Mouse (Mus musculus) layer of hippocampus, adult 9-11 months (tissue): ENCODE results near the gene Ttc3.

Experiments
- DNase-seq: peaks from one replicate; pipeline ENCODE4 v3.0.0; 2022

Ttc3 gene

DNA sequence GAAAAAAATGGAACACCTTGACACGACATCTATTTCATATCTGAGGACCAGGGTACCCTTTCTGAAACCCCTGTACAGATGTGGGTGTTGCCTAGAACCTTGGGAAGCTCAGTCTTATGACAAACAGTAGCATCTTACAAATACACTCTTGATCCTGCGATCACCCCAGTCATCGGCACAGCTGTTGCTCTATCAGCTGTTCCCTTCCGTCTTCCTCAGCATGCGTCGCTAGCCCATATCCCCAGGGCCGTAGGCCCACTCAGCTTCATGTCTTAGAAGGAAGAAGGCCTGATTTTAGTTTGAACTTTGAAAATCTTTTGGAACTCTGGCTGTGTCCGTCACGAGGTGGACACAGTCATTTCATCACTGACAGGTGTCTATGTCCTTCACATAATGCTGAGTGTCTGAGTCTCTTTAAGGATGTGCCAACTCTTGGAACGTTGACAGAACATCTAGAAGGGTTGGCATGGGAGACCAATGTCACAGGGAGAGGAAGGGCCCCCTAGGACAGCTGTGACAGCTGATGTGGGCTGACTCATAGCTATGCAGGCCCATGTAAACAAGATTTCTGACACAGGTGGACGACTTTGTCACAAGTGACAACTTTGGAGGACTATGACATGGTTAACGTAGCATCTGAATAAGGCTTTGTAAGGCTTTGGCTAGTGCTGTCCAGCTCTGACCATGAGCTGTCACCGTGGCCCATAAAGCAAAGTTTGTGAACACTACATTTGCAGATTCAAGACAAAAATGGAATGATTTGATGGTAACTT, 9.7 kb upstream of the Ttc3 start:
- no peak for DNase-seq

DNA sequence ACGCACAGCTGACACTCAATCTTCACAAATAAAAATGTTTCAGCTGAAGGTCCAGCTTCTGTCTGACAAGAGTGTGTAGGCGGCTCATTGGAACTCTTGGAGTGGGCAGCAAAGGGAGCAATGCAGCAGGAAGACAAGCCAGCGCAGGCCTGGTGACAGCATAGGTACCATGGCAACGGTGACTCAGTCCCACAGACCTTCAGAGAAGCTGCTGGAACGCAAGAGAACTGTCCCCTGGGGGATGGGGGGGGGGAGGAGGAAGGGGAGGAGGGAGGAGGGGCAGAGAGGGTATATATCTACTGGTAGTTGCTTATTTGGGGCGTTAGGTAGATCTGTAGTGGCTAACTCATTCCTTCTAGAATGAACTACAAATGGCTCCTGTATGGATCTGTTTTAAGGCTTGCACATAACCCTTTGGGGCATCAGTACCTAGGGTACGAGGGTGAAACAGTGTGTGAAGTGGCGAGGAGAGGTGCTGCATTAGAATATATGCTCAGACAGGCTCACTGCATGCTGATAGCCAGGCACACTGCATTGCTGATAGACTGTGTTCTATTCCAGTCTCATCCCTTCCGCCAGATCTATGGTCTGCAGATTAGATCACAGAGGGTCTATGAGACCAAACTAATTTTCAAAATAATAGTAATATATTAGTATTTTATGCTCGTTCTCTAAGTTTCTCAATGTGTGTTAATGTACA, 8.1 kb upstream of the Ttc3 start:
- peak; percentile 92 for DNase-seq

DNA sequence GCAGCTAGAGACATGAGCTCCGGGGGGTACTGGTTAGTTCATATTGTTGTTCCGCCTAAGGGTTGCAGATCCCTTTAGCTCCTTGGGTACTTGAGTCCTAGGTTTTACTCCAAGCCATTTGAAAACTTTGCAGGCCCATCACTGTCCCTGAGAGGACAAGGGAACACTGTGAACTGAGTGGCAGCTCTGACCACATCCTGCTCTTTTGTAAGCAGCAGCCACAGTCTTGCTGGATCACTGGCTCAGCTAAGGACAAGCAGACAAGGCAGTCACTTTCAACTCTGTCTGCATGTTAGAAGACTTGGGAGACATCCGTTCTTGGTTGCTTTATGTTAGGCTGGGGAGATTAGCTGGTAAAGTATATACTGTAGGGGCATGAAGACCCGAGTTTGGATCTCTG, 6.6 kb upstream of the Ttc3 start:
- DNase-seq, result no peak

DNA sequence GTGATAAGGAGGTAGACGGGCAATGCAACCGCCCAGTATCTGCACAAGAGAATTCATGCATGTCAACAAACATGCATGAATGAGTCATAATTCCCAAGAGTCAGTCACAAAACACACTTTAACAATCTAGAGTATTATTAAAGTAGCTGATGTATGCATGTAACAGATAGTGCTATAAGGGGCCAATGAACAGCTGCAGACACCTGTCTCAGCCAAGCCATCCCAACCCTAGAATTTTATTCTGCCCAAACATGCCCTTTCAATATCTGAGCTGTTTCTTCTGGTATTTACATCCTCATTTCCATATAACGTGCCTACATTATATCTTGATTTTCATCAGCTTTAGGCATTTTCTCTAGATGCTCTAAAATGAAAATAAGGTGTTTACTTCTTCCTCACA, 5.0 kb upstream of the Ttc3 start:
- DNase-seq, result no peak

DNA sequence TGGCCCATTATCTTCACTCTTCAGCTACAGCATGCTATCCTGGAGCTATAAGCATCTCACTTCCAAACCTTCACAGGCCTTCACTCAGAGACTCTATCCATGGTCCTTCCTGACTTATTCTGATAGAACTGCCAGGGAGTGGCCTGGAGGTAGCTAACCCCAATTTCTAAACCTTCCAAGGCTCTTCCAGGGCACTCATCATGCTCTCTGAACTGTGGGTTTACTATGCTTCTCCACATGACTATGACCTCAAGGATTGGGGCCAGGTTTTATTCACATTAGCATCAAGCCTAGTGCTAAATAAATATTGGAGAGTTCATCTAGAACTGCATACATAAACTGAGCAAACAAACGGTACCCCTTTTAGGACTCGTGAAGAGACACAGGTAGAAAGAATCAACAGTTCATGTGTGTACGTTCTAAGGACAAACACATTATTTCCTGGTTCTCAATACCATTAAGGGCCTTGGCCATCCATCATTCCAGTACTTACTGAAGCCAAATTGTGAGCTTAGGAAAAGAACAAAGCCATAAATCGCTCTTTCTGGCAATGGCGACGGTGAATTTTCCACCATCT, 734 bp upstream of the Ttc3 start:
- no peak for DNase-seq

DNA sequence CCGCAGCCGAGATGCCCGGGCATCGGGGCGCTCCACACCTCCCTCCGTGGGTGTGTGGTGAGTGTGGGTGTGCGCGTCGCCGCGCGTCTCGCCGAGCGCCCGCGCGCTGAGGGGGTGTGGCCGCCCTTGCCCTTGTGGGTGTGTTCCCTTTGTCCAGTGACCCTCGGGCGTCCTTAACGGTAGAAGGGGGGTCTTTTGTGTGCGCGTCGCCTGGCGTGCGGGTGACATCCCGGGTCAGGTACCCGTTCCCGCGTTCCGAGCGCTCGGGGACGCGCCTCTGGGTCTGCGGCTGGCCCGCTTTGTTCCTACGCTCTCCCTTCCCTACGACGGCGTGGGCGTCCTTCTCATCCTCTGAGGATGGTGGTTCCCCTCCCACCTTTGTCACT, 490 bp downstream of the Ttc3 start:
- DNase-seq, result no peak

DNA sequence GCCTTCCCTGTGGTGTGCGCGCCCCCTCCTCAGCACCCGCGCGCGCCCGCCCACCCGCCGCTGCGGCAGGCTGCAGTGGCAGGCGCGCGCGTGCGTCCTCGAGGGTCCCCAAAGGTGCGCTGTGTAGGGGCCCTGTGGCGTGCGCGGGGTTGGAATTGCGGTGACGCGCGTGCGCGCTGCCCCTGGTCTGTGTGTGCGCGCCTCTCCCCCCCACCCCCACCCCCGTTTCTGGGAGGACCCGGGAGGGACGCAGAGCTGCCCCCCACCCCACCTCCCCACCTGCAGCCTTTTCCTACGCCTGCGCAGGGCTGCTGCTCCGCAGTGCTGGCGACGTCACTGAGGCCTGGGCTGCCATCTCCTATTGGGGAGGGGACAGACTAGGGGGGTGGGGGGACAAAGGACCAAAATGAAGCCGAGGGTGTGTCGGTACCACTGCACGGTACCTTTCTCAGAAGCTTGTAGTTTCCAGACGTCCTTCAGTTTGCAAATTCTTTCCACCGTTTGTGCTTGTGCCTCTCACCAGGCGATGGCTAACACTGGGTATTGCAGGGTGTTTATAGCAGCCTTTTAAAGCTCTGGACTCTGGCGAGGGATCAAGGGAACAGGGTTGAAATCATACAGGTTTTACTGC, 998 bp downstream of the Ttc3 start, which contains the start of gene Pigp:
Gene Pigp (minus strand): TSS at position 542 of the 631 bp plus-strand sequence.
- peak; percentile 72 for DNase-seq

DNA sequence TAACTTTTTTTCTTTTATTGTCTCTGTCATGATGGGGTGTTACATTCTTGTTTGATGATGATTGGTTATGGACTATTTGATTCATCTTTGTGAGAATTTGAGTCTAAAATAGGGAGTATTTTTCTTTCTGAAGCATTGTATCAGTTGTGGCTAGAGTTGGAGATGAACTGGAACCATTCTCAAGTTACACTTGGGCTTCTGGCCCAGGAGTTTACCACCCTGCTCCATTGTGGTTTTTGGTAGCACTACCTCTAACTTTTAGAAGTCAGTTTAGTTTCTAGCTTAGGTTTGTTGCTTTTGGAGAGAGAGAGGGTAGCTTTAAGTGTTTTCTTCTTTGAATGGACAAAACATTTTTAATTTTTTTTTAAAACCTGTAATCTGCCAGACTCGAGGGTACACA, 9.0 kb downstream of the Ttc3 start:
- DNase-seq, result no peak

DNA sequence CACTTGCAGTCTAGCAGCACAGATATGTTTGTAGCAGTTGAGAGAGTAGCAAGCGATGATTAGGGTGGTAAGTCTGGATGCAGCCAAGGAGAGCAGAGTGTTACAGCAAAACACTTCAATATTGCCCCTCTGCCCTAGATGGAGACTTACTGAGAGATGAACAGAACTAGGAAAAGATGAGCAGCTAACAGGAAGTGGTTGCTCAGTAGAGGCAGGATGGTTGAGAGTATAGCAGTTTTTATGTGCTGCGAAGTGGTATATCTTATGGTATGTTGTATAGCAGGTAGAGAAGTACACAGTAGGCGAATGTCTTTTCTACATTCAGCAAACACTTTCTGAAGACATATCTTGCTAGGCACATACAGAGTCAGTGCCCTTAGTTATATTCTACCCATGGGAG, 12.9 kb downstream of the Ttc3 start:
- no peak for DNase-seq

DNA sequence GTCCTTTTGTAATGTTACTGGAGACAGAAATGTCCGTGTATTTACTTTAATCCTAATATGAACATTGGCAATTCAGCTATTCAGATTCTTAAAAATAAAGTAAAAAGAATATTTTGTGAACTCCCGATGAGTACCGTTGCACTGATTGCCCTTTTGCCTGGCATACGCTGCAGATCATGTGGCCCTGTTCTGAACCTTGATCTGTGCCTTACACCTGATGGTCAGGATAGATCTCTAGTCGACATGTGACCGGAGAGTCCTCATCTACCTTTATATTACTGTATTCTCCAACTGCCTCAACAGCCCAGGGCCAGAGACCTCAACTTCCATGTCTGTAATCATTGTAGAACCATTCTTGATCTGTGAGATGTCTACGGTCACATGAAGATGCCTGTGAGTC, 17.3 kb downstream of the Ttc3 start:
- no peak for DNase-seq

DNA sequence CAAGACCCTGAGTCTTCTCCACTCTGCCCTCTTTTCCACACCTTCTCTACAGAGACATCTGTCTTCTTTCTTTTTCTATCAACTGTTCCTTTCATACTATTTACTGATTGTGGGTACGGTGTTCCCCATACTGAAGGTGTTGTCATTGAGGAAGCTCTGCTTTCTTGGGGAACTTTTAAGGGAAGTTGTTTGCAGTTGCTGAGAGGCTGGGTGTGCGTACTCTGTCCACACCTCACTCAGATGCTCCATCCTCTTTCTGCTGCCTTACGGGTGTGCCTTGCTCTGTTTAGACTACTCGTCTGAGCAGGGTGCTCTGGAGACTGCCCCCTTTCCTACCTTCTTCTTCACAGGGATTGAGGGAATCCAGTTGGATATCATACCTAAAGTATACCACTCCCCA, 21.9 kb downstream of the Ttc3 start:
- no peak for DNase-seq

DNA sequence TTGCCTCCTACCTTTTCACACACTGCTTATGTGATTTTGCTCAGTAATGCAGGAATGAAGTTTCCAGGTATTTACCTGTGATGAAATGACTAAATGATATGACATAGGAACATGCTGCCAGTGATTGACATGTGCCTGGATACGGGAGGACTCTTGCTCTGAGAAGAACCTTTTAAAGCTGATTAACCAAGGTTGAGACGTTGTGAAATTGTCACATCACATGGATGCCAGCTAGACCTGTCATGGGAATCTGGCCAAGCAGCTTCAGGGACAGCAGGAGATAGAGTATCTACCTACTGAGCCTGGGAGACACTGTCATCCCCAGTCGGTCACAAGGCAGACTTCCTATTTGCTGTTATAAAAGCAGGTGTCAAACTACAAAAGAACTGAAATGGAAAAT, 24.6 kb downstream of the Ttc3 start:
- no peak for DNase-seq

DNA sequence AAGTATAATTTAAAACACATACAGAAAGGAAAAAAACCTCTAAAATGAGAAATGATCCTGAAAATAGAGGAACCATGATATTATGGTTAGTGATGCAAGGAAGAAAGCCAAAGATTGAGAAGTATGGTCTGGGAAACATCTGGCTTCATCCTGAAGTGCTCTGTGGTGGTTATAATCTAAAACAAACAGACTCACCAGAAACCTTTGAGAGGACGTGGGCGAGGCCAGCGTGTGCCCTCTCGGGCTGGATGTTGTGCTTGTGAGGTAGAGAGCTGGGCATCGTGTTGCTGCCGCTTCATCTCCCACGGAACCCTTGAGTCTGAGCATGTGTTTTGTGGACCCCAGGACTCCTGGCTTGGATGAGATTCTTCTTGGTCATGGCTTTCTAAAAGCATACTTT, 26.2 kb downstream of the Ttc3 start:
- DNase-seq, result no peak

DNA sequence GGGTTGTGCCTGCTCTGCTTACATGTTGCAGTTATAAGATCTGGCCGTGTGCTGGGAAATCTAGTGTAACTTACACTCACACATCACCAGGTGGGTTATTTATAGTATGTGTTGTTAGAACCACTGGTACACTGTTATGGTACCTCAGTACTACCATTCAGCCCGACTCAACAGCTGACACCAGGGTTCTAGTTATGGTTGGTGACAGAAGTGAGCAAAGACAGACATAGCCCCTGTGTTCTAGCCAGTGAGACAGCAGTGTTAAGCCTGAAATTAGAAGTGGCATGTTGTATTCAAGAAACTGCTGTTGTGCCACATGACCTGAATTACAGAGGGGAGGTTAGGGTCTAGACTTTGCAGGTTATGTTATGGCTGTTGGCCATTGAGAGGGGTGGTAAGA, 28.7 kb downstream of the Ttc3 start:
- no peak for DNase-seq

DNA sequence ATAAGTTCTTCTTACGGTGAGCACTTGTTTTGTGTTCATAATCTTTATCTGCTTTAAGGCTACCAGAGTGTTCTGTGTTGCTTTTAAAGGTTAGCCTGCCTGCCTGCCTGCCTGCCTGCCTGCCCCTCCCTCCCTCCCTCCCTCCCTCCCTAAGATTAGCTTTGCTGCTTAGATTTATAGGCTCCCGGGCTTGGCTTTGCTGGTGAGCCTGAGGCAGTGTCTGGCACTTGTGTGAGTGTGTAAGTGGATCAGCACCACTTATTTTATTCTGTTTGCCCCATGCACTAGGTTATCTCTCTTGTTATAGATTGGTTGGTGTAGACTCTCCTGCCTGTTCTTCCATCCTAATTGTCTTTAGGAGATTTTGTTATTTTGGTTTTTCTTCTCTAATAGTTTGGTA, 31.2 kb downstream of the Ttc3 start:
- DNase-seq, result no peak

DNA sequence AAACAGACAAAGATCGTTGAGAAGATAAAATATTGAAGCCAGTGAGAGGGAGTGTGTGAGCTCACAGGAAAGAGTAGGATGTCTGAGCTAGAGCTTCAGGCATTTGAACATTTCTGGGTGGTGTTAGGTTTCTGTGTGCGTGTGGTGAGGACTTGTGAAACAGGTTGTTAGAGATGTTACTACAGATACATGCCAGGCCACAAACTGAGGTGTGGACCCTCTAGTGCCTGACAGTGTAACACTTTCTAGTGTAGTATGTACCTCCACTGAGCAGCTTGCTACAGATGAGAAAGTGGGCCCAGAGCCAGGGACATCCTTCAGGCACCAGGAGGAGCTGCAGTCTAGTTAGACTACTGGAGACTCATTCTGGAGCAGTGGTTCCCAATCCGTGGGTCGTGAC, 31.8 kb downstream of the Ttc3 start:
- peak; percentile 17 for DNase-seq

DNA sequence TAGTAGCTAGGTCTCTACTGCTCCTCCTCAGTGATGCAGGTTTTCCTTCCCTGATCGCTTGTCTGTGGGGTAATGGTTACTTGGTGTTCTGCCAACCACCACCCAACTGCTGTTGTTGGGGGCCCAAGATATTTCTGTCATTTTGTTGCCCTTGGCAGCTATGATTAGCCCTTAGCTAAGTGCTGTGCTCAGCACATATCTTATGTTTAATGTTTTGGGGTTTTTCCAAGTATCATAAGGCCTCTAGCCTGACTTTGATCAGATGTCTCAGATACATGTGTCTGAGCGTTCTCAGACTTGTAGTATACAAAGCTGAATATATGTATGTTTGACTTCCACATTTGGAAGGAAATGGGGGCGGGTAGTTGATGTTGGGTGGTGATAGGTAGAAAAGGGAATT, 40.9 kb downstream of the Ttc3 start:
- no peak for DNase-seq

DNA sequence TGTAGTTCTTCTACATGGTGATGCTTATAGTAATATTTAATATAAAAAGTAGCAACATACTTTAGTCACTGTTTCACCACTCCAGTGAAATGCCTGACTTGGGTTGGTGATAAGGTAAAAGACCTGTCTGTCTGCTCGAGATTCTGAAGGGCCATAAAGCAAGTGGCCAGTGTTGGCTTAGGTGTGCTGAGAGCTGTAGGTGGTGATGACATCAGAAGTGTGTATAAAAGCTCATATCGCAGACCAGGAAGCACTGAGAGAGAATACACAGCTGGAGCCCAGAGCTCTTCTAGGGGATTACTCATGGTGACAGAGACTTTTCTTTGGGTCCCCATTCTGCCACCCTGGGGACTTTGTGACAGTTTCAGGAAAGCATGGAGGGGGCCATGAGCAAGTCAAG, 41.8 kb downstream of the Ttc3 start:
- DNase-seq, result no peak

DNA sequence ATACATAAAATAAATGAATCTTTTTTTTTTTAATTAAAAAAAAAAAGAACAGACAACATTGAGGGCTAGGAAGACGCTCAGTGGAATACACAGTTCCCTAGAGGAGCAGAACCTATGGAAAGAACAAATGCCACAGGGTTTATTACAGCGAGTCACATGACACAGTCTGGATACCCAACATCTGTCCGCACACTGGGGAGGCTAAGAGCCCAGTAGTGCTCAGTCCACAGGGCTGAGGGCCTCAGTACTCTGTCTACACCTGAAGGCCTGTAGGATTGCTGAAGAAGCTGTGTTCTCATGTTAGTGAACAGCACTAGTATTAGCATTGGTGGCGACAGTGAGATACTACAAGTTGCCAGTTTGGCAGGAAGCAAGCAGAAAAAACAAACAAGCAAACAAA, 42.3 kb downstream of the Ttc3 start:
- no peak for DNase-seq

DNA sequence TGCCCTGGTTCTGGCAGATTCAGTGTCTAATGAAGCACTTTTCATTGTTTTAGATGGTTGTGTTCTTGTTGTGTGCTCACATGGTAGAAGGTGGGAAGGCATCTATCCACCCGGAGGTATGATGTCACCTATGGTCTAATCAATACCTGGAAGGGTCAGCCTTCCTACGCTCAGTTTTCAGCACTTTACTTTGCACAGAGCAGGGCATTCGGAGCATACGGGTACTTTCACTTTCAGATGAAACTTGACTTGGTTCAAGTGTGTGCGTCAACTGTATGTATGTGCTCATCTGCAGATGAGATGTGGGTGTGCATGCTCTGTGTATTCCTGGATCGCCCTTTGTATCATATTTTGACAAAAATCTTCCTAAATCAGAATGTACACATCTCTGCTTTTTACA, 43.7 kb downstream of the Ttc3 start:
- no peak for DNase-seq

DNA sequence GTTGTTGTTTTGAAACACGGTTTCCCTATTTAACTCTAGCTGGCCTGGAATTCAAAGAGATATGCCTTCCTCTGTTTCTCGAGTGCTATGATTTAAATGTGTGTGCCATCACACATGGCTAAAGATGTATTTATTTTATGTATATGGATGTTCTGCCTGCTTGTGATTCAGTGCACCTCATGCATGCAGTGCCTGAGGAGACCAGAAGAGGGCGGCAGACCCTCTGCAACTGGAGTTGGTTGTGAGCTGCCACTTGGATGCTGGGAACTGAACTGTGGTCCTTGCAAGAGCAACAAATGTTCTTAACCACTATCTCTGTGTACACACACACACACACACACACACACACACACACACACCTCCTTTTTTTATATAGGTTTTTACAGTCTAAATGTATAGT, 50.1 kb downstream of the Ttc3 start:
- no peak for DNase-seq

DNA sequence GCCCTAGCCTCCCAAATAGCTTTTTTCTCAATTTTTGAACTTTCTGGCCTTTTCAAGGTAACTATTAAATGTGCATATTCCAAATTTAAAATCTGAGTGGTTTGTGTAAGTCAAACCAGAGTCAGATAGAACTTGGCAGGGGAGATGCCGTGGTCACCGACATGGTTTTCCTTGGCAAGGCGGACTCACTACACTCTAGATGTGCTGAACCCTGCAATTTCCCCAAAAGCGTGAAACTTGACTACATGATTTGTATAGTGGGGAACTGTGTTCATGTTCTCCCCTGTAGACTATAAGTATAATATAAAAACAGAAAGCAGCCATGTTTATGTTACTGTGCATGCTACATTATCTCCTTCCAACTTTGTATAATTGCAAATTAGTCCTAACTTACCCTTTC, 58.5 kb downstream of the Ttc3 start:
- DNase-seq, result no peak

DNA sequence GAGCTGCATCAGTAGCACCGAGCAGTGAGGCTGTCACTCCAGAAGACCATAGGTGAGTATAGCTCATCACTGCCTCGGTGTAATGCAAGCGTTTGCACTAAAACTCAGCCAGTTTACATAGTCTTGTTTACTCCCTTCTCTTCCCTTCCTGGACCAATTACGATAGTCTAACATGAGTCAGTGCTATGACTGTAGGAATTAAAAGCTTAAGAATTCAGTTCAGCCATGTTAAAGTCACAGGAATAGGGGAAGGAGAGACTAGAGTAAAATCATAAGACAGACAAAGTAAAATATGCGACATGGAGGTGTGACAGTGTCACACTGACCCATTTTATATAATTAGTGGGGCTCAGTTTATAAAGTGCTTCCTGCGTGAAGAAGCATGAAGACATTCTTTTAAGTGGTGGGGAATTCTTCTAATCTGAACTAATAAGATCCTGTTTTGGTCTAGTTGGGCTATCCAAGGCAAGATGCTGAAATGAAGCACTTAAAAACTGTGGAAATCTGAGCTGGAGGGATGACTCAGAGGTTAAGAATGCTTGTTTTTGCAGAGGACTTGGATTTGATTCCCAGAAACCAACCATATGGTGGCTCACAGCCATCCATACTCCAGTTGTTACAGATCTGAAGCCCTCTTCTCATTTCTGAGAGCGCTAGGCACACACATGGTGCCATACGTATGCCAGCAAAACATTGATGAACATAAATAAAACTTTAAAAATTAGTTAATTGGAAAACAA, 65.2 kb downstream of the Ttc3 start:
- DNase-seq, result no peak
